Mouse (Mus musculus) embryonic facial prominence, embryonic 14.5 days (tissue): ENCODE measurements at regions not wholly inside any gene's neighbourhood (a gene's known extent, or its start where the extent isn't known, plus 50 kb on each side); places are given as distances from the start of the nearest gene placed in this dataset. TPM values are rescaled to one million over a fixed set of nuclear protein-coding genes. Genes with fewer than 3 reads are reported as not detected.

ENCODE experiments used
- ATAC-seq: fragments of 200-750 bp; cut with Nextera tagmentation; 2 replicates; pipeline ENCODE4 v1.8.0; 2017; ENCODE audit warnings: low read depth, moderate number of reproducible peaks, moderate TSS enrichment
- DNase-seq: peaks from one replicate; pipeline ENCODE4 v3.0.0-alpha.2; 2015; ENCODE audit warnings: low spot score
- H3K27ac ChIP-seq: fragments of 300-500 bp; sonication (generic); replicated peaks from 2 replicates; pipeline ENCODE4 v1.5.1; 2014; ENCODE audit warnings: low read depth, mild to moderate bottlenecking, low read length, moderate library complexity
- H3K27me3 ChIP-seq: fragments of 300-500 bp; sonication (generic); replicated peaks from 2 replicates; pipeline ENCODE4 v1.6.1; 2014; ENCODE audit warnings: low read length; ENCODE audit not compliant: control insufficient read depth, insufficient read depth
- H3K36me3 ChIP-seq: fragments of 300-500 bp; sonication (generic); 2 replicates; pipeline ENCODE4 v1.6.1; 2014; ENCODE audit warnings: low read length, mixed read lengths; ENCODE audit not compliant: control insufficient read depth, insufficient read depth
- H3K4me1 ChIP-seq: fragments of 300-500 bp; sonication (generic); 2 replicates; pipeline ENCODE4 v1.6.1; 2014; ENCODE audit warnings: antibody characterized with exemption, low read length; ENCODE audit not compliant: control insufficient read depth, insufficient read depth
- H3K4me2 ChIP-seq: fragments of 300-500 bp; sonication (generic); 2 replicates; pipeline ENCODE4 v1.6.1; 2014; ENCODE audit warnings: low read depth, mild to moderate bottlenecking, low read length, moderate library complexity, mixed read lengths
- H3K4me3 ChIP-seq: fragments of 300-500 bp; sonication (generic); 2 replicates; pipeline ENCODE4 v1.5.1; 2014; ENCODE audit warnings: low read depth, mild to moderate bottlenecking, low read length
- H3K9ac ChIP-seq: fragments of 300-500 bp; sonication (generic); 2 replicates; pipeline ENCODE4 v1.6.1; 2014; ENCODE audit warnings: low read depth, mild to moderate bottlenecking, low read length, moderate library complexity, mixed read lengths
- H3K9me3 ChIP-seq: fragments of 300-500 bp; sonication (generic); 2 replicates; pipeline ENCODE4 v1.6.1; 2016; ENCODE audit warnings: low read length; ENCODE audit not compliant: control insufficient read depth
- WGBS: fragments of 180-500 bp; shearing (Covaris S2); extraction: QIAGEN DNeasy Blood & Tissue Kit; methylation state at CpG from one replicate; pipeline ENCODE4 v1.1.7; 2014; 5-methylcytosine and 5-hydroxymethylcytosine counted together
- microRNA-seq: library from miRNA; unstranded; fragments of <30 nt; microRNA quantifications from one replicate; pipeline ENCODE4, GENCODE M21; 2016; ENCODE audit warnings: borderline number of aligned reads

DNA sequence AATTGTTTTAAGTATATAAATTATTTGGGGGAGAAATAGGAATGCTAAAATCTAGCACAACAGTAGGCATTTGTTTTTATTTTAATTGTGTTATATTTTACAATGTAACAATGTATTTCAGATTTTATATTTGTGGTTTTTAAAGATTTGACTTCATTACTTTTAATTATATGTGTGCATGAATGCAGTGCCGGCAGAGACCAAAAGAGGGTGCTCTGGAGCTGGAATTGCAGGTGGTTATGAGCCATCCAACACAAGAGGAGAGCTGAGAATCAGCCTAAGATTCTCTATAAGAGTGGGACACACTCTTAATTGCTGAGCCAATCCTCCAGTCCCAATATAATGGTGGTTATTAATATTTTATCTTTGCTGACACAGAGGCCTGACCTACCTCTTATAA is 112.9 kb upstream of the Tshz3 start:
- H3K4me2 ChIP-seq: no peak overlapping the region
- no peak overlapping the region for H3K4me3 ChIP-seq
- WGBS: 76% methylated on average over 1 of the region's 1 CpGs
- H3K9ac ChIP-seq: no peak overlapping the region
- DNase-seq (no peak), ATAC-seq (no peak)
- no peaks in the 10 kb centered on the region for H3K27me3 ChIP-seq
- no peaks in the 10 kb centered on the region for H3K4me1 ChIP-seq
- H3K36me3 ChIP-seq: no peaks in the 10 kb centered on the region
- H3K27ac ChIP-seq: no peak overlapping the region
- H3K9me3 ChIP-seq: no peaks in the 10 kb centered on the region

DNA sequence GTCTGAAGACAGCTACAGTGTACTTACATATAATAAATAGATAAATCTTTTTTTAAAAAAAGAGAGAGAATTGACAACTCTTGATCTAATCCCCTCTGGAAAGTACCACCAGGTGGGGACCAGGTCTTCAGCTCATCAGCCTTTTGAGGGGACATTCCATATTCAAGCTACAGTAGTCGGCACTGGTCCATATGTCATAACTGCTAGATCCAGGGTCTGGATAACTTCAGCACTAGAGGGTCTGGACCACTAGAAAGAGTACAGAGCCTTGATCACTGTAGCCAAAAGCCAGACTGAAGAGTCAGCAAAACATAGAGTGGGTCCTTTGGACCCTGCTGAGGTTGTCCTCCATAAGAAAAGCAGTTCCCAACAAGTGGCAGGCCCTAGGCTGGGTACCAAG is 106.4 kb upstream of the Tshz3 start:
- DNase-seq (no peak), ATAC-seq (no peak)
- Histone ChIP-seq H3K4me1 (no peaks in the 10 kb centered on the region), H3K27me3 (no peaks in the 10 kb centered on the region), H3K4me2 (no peak overlapping the region), H3K9ac (no peak overlapping the region), H3K36me3 (no peaks in the 10 kb centered on the region), H3K9me3 (no peaks in the 10 kb centered on the region), H3K27ac (no peak overlapping the region), H3K4me3 (no peak overlapping the region)
- WGBS: 88% methylated on average over 1 of the region's 1 CpGs

DNA sequence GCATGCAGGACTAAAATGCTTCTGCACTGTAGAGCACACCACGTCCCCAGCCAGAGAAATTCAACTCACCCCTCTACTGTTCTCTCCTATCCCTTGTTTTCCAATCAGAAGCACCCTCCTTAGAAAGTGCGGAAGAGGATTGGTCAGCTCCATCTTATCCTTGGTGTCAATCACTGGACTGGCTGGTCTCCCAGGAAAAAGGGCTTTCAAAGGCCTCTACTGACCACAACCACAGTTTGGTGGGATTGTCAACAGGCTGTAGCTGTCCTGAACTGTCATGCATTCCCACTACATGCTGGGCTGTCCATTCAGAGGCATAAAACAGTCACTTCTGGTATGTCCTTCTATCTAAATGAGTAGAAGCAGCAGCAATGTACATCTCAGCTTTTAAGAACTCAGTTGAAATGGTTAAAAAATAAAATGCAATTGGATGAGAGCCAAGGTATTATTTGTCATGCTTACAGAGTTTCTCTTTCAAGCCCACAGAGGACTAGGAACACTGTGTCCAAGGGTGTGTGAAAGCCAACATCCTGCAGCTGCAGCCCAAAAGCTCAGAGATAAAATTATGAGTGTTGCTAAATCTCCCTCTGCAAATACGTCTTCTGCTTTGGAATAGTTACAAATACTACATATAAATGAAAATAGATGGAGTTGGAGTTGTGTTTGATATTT is 101.2 kb upstream of the Tshz3 start:
- no peaks in the 10 kb centered on the region for H3K4me1 ChIP-seq
- DNase-seq (peak; percentile 36), ATAC-seq (no peak)
- H3K27ac ChIP-seq: no peak overlapping the region
- H3K4me2 ChIP-seq: no peak overlapping the region
- 74% methylated on average over 3 of the region's 3 CpGs for WGBS
- no peaks in the 10 kb centered on the region for H3K27me3 ChIP-seq
- H3K9ac ChIP-seq: no peak overlapping the region
- H3K36me3 ChIP-seq: no peaks in the 10 kb centered on the region
- H3K4me3 ChIP-seq: no peak overlapping the region
- H3K9me3 ChIP-seq: peaks cover 9% of the 10 kb centered on the region

DNA sequence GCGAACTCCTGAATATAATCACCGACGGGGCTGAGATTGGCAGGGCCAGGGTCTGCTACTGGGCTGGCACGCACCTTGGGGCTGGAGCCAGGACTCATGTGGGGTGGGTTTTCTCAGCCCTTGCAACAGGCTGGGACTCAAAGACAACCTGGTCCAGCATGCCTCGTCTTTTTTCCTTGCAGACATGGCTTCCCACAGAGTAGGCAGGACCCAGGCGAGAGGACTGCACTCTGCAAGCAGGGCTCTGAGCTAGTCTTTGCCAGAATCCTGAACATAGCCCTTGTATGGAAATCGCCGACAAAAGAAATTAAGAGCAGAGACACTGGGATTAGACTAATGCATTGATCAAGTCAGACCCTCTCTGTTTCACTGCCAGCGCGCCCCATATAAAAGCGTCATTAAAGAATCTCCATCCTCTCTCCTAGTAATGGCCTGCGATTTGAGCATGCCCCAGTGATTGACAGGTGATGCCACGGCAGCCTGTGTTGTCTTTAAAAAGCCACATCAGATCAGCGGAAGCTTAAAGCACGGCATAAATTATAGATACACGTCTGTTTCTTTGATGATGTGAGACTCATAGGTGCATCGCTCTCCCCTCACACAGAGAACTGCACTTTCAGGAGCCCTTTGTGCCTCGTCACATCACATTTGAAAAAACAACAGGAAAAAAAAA is 92.8 kb upstream of the Tshz3 start:
- WGBS: 65% methylated on average over 18 of the region's 18 CpGs
- Histone ChIP-seq H3K27ac (no peak overlapping the region), H3K4me3 (no peak overlapping the region), H3K36me3 (no peaks in the 10 kb centered on the region), H3K27me3 (no peaks in the 10 kb centered on the region), H3K9ac (no peak overlapping the region), H3K4me2 (no peak overlapping the region), H3K4me1 (no peaks in the 10 kb centered on the region), H3K9me3 (no peaks in the 10 kb centered on the region)
- no peak for ATAC-seq
- DNase-seq: no peak

DNA sequence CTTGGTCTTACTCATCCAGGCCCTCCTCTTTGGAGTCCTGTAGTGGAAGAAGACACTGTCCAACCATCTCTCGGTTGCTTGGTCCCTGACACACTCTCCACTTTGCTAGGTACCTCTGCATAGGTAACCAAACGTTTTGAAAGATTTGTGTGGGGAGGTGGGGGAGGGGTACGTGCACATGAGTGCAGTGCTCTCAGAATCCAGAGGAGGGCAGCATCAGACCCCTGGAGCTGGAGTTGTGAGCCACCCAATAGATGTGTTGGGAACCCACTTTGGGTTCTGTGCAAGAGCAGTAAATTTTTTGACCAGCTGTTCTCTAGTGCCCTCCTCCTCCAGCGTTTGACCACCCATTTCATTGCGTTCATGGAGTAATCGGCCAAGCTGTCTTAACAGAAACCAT is 77.7 kb upstream of the Tshz3 start:
- Histone ChIP-seq H3K9ac (no peak overlapping the region), H3K27me3 (no peaks in the 10 kb centered on the region), H3K4me1 (no peaks in the 10 kb centered on the region), H3K4me3 (no peak overlapping the region), H3K27ac (no peak overlapping the region), H3K4me2 (no peak overlapping the region), H3K36me3 (no peaks in the 10 kb centered on the region), H3K9me3 (no peaks in the 10 kb centered on the region)
- 71% methylated on average over 6 of the region's 6 CpGs for WGBS
- ATAC-seq: no peak
- DNase-seq: no peak

GRCm38 (mm10) chr7:36644252-36644651 is 53.7 kb upstream of the Tshz3 start:
- Histone ChIP-seq H3K27ac (no peak overlapping the region), H3K4me1 (no peaks in the 10 kb centered on the region), H3K27me3 (no peaks in the 10 kb centered on the region), H3K9me3 (no peaks in the 10 kb centered on the region), H3K4me3 (no peak overlapping the region), H3K36me3 (no peaks in the 10 kb centered on the region), H3K9ac (no peak overlapping the region), H3K4me2 (no peak overlapping the region)
- ATAC-seq (no peak), DNase-seq (no peak)
- 50% methylated on average over 3 of the region's 3 CpGs for WGBS

Small RNAs in the stretch of these regions (microRNA-seq; reads per million reads assigned to microRNA genes)
- gene Gm25247: not detected
